Mouse (Mus musculus) E14TG2a.4 (cell line): ENCODE results near the gene H2-D1.

Experiments
- CTCF ChIP-seq: conservative IDR thresholded peaks from 2 replicates; pipeline ENCODE4 v1.5.1; 2014; ENCODE audit warnings: low read length
- NANOG ChIP-seq: IDR thresholded peaks from 2 replicates; pipeline ENCODE4 v1.6.1; 2014; ENCODE audit warnings: borderline replicate concordance, low read length, mixed read lengths

GRCm38 (mm10) chr17:35234903-35235302 is 27.6 kb upstream of the H2-D1 start:
- no peak for TF ChIP-seq CTCF
- TF ChIP-seq NANOG = no peak
